Mouse (Mus musculus): ENCODE measurements around the gene H2-D1. TPM values are rescaled to one million over a fixed set of nuclear protein-coding genes. Genes with fewer than 3 reads are reported as not detected.
A peak's percentile ranks its signal among the peaks of the same experiment; 100 is the strongest.
"Not testable (repeated sequence)": the region's sequence is repeated elsewhere in the genome, so short reads cannot be mapped to it uniquely, and the experiment has no call there.

Gene H2-D1
- polyA plus RNA-seq, 1 experiment from 2014 or later = 46.0 TPM

GRCm38 (mm10) chr17:35301645-35302258, 39.2 kb downstream of the H2-D1 start:
- no peak overlapping the region for H3K9ac ChIP-seq
- no peak for ATAC-seq (ENCODE audit: low FRiP score)
- no peaks in the 10 kb centered on the region; the same call in 1 of the 2 replicates for H3K27me3 ChIP-seq
- no peak overlapping the region for H3K27ac ChIP-seq
- WGBS = 25% methylated on average over 13 of the region's 13 CpGs
- H3K4me1 ChIP-seq = no peaks in the 10 kb centered on the region
- H3K36me3 ChIP-seq = no peaks in the 10 kb centered on the region
- H3K4me3 ChIP-seq = no peak overlapping the region
- no peaks in the 10 kb centered on the region for H3K9me3 ChIP-seq (replicated peaks)
- H3K4me2 ChIP-seq (replicated peaks) = no peak overlapping the region

DNA sequence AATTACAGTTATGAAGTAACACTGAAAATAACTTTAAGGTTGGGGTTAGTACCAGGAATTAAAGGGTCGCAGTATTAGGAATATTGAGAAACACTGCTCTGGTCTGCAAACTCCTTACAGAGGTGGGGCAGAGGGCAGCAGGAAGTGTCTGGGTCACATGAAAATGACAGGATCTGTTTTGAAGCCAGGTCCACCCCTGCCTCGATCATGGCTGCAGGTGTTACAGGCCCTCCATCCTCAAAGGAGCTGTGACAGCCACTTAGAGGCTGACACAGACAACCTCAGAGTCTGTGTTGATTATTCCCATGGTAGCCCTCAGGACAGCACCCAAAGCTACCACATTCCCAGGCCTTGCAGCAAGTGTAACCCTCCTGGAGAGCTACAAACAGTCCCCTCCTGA, 40.7 kb downstream of the H2-D1 start:
- H3K4me2 ChIP-seq (replicated peaks) = no peak overlapping the region
- no peaks in the 10 kb centered on the region; the same call in 1 of the 2 replicates for H3K27me3 ChIP-seq
- H3K9ac ChIP-seq = no peak overlapping the region
- no peak for ATAC-seq (ENCODE audit: low FRiP score)
- no peaks in the 10 kb centered on the region for H3K9me3 ChIP-seq (replicated peaks)
- no peak overlapping the region for H3K4me3 ChIP-seq
- H3K4me1 ChIP-seq = no peaks in the 10 kb centered on the region
- H3K27ac ChIP-seq = no peak overlapping the region
- no peaks in the 10 kb centered on the region for H3K36me3 ChIP-seq
- whole genome bisulfite sequencing = 84% methylated on average over 2 of the region's 2 CpGs

DNA sequence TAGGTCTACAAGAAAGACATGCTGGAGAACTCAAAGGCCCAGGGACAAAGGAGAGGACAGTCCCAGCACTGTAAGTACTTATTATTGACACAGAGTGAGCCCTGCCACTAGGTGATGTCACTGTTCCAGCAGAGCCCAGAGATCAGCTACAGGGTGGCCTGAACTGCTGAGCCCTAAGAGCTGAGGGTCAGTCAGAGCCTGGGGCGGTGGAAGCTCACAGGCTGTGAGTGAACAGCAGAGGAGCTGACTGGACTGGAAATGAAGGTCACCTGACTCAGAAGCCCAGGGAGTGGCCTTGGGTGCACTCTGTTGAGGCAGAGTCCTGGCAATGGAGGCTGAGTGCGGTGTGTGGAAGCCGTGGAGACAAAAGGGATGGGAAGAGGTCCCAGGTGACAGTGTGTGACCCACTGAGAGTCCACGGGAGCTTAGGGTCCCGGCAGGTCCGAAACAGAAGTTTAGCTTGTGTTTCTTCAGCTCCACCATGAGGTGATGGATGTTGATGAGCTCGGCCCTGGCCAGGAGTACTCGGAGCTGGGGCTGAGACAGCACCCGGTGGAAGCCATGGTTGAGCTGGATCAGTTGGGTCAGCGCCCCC, 41.3 kb downstream of the H2-D1 start:
- no peak for ATAC-seq (ENCODE audit: low FRiP score)
- H3K9me3 ChIP-seq (replicated peaks) = no peaks in the 10 kb centered on the region
- WGBS = 84% methylated on average over 10 of the region's 10 CpGs

GRCm38 (mm10) chr17:35304478-35304877, 41.9 kb downstream of the H2-D1 start:
- no peak overlapping the region for H3K9ac ChIP-seq
- 71% methylated on average over 6 of the region's 6 CpGs for WGBS
- H3K27me3 ChIP-seq = no peaks in the 10 kb centered on the region; the same call in none of the 2 replicates
- H3K9me3 ChIP-seq (replicated peaks) = no peaks in the 10 kb centered on the region
- H3K4me1 ChIP-seq = no peaks in the 10 kb centered on the region
- H3K4me2 ChIP-seq (replicated peaks) = no peak overlapping the region
- no peak for ATAC-seq (ENCODE audit: low FRiP score)
- H3K4me3 ChIP-seq = no peak overlapping the region
- H3K36me3 ChIP-seq = no peaks in the 10 kb centered on the region
- H3K27ac ChIP-seq = no peak overlapping the region

More for the DNA sequence above, 41.3 kb downstream of the H2-D1 start:
- no peaks in the 10 kb centered on the region for H3K36me3 ChIP-seq
- no peaks in the 10 kb centered on the region for H3K4me1 ChIP-seq
- H3K9ac ChIP-seq = no peak overlapping the region
- no peak overlapping the region for H3K4me3 ChIP-seq
- H3K4me2 ChIP-seq (replicated peaks) = no peak overlapping the region
- H3K27me3 ChIP-seq = no peaks in the 10 kb centered on the region; the same call in none of the 2 replicates
- H3K27ac ChIP-seq = no peak overlapping the region

GRCm38 (mm10) chr17:35304921-35305320, 42.4 kb downstream of the H2-D1 start:
- not testable (repeated sequence) for H3K4me3 ChIP-seq; H3K9ac ChIP-seq; H3K4me2 ChIP-seq (replicated peaks); H3K36me3 ChIP-seq; H3K4me1 ChIP-seq; H3K27ac ChIP-seq; ATAC-seq (ENCODE audit: low FRiP score); H3K27me3 ChIP-seq; H3K9me3 ChIP-seq (replicated peaks)
- 78% methylated on average over 8 of the region's 8 CpGs for WGBS

Small RNA genes within 50 kb of the gene (microRNA-seq; reads per million reads assigned to microRNA genes)
- gene Mir6975 (5.2 reads per million, percentile 13 among the genes with 10 or more reads in this experiment), gene Mir8094 (not detected)

Other genes starting within 250 kb of the H2-D1 start
- 0.12 and 0.20 TPM in 2 replicates for gene Vwa7, start 246.2 kb upstream of the H2-D1 start, polyA plus RNA-seq (2016; fragmentation: Nextera tagmentation; extraction: Ambion mirVana)
- 2.4 and 3.6 TPM in 2 replicates for gene Sapcd1, start 234.7 kb upstream of the H2-D1 start, polyA plus RNA-seq (2016; fragmentation: Nextera tagmentation; extraction: Ambion mirVana)
- gene Msh5, start 216.0 kb upstream of the H2-D1 start, polyA plus RNA-seq (2016; fragmentation: Nextera tagmentation; extraction: Ambion mirVana) = 3.0 and 3.1 TPM in 2 replicates
- 157 and 159 TPM in 2 replicates for gene Clic1, start 212.8 kb upstream of the H2-D1 start, polyA plus RNA-seq (2016; fragmentation: Nextera tagmentation; extraction: Ambion mirVana)
- gene Ddah2, start 203.7 kb upstream of the H2-D1 start, polyA plus RNA-seq (2016; fragmentation: Nextera tagmentation; extraction: Ambion mirVana) = 512 and 517 TPM in 2 replicates
- gene Ly6g6c, start 197.3 kb upstream of the H2-D1 start, polyA plus RNA-seq (2016; fragmentation: Nextera tagmentation; extraction: Ambion mirVana) = not detected in 2 replicates
- 0.46 and 0.52 TPM in 2 replicates for gene Mpig6b, start 196.5 kb upstream of the H2-D1 start, polyA plus RNA-seq (2016; fragmentation: Nextera tagmentation; extraction: Ambion mirVana)
- gene Ly6g6e, start 185.8 kb upstream of the H2-D1 start, polyA plus RNA-seq (2016; fragmentation: Nextera tagmentation; extraction: Ambion mirVana) = not detected in 2 replicates
- 2.1 and 2.3 TPM in 2 replicates for gene Ly6g6d, start 184.7 kb upstream of the H2-D1 start, polyA plus RNA-seq (2016; fragmentation: Nextera tagmentation; extraction: Ambion mirVana)
- gene Ly6g6f, start 177.1 kb upstream of the H2-D1 start, polyA plus RNA-seq (2016; fragmentation: Nextera tagmentation; extraction: Ambion mirVana) = 0.47 and 0.62 TPM in 2 replicates
- 78.6 and 81.1 TPM in 2 replicates for gene Abhd16a, start 173.5 kb upstream of the H2-D1 start, polyA plus RNA-seq (2016; fragmentation: Nextera tagmentation; extraction: Ambion mirVana)
- gene Ly6g5c, start 154.5 kb upstream of the H2-D1 start, polyA plus RNA-seq (2016; fragmentation: Nextera tagmentation; extraction: Ambion mirVana) = not detected in 2 replicates
- 1.4 and 1.5 TPM in 2 replicates for gene Ly6g5b, start 147.3 kb upstream of the H2-D1 start, polyA plus RNA-seq (2016; fragmentation: Nextera tagmentation; extraction: Ambion mirVana)
- gene Gpank1, start 141.3 kb upstream of the H2-D1 start, polyA plus RNA-seq (2016; fragmentation: Nextera tagmentation; extraction: Ambion mirVana) = 19.8 and 20.8 TPM in 2 replicates
- 237 and 276 TPM in 2 replicates for gene Csnk2b, start 140.7 kb upstream of the H2-D1 start, polyA plus RNA-seq (2016; fragmentation: Nextera tagmentation; extraction: Ambion mirVana)
- 7.3 and 7.7 TPM in 2 replicates for gene D17H6S53E, start 136.4 kb upstream of the H2-D1 start, polyA plus RNA-seq (2016; fragmentation: Nextera tagmentation; extraction: Ambion mirVana)
- gene Apom, start 130.7 kb upstream of the H2-D1 start, polyA plus RNA-seq (2016; fragmentation: Nextera tagmentation; extraction: Ambion mirVana) = 0.39 TPM in 1 of 2 replicates, not detected in the other
- 87.9 and 88.3 TPM in 2 replicates for gene Bag6, start 127.6 kb upstream of the H2-D1 start, polyA plus RNA-seq (2016; fragmentation: Nextera tagmentation; extraction: Ambion mirVana)
- 206 and 213 TPM in 2 replicates for gene Prrc2a, start 97.8 kb upstream of the H2-D1 start, polyA plus RNA-seq (2016; fragmentation: Nextera tagmentation; extraction: Ambion mirVana)
- 7.8 and 7.9 TPM in 2 replicates for gene Aif1, start 86.7 kb upstream of the H2-D1 start, polyA plus RNA-seq (2016; fragmentation: Nextera tagmentation; extraction: Ambion mirVana)
- 6.1 and 6.9 TPM in 2 replicates for gene Lst1, start 74.3 kb upstream of the H2-D1 start, polyA plus RNA-seq (2016; fragmentation: Nextera tagmentation; extraction: Ambion mirVana)
- 0.54 and 0.81 TPM in 2 replicates for gene Ltb, start 68.3 kb upstream of the H2-D1 start, polyA plus RNA-seq (2016; fragmentation: Nextera tagmentation; extraction: Ambion mirVana)
- gene Tnf, start 60.7 kb upstream of the H2-D1 start, polyA plus RNA-seq (2016; fragmentation: Nextera tagmentation; extraction: Ambion mirVana) = 0.14 TPM in 1 of 2 replicates, not detected in the other
- gene Lta, start 57.4 kb upstream of the H2-D1 start, polyA plus RNA-seq (2016; fragmentation: Nextera tagmentation; extraction: Ambion mirVana) = not detected in 2 replicates
- gene Gm16181, start 41.9 kb upstream of the H2-D1 start, polyA plus RNA-seq (2016; fragmentation: Nextera tagmentation; extraction: Ambion mirVana) = 0.62 TPM in 1 of 2 replicates, not detected in the other
- 21.1 and 23.0 TPM in 2 replicates for gene Atp6v1g2, start 29.1 kb upstream of the H2-D1 start, polyA plus RNA-seq (2016; fragmentation: Nextera tagmentation; extraction: Ambion mirVana)
- 12.1 and 12.2 TPM in 2 replicates for gene Nfkbil1, start 26.9 kb upstream of the H2-D1 start, polyA plus RNA-seq (2016; fragmentation: Nextera tagmentation; extraction: Ambion mirVana)
- gene Ddx39b, start 21.0 kb upstream of the H2-D1 start, polyA plus RNA-seq (2016; fragmentation: Nextera tagmentation; extraction: Ambion mirVana) = 480 and 488 TPM in 2 replicates
- 0.12 TPM in 1 of 2 replicates, not detected in the other for gene H2-Q1, start 57.7 kb downstream of the H2-D1 start, polyA plus RNA-seq (2016; fragmentation: Nextera tagmentation; extraction: Ambion mirVana)
- 0.46 TPM in 1 of 2 replicates, not detected in the other for gene H2-Q2, start 79.5 kb downstream of the H2-D1 start, polyA plus RNA-seq (2016; fragmentation: Nextera tagmentation; extraction: Ambion mirVana)
- 1.6 and 1.7 TPM in 2 replicates for gene H2-Q4, start 116.9 kb downstream of the H2-D1 start, polyA plus RNA-seq (2016; fragmentation: Nextera tagmentation; extraction: Ambion mirVana)
- gene H2-Q6, start 162.1 kb downstream of the H2-D1 start, polyA plus RNA-seq (2016; fragmentation: Nextera tagmentation; extraction: Ambion mirVana) = 0.10 and 0.42 TPM in 2 replicates
- 3.9 and 4.7 TPM in 2 replicates for gene H2-Q7, start 176.4 kb downstream of the H2-D1 start, polyA plus RNA-seq (2016; fragmentation: Nextera tagmentation; extraction: Ambion mirVana)
- 0.10 TPM in 1 of 2 replicates, not detected in the other for gene H2-Q10, start 207.4 kb downstream of the H2-D1 start, polyA plus RNA-seq (2016; fragmentation: Nextera tagmentation; extraction: Ambion mirVana)
- gene Pou5f1, start 243.3 kb downstream of the H2-D1 start, polyA plus RNA-seq (2016; fragmentation: Nextera tagmentation; extraction: Ambion mirVana) = not detected in 2 replicates

Measured in hindbrain, embryonic 12.5 days (tissue).